Mouse (Mus musculus): ENCODE data around the gene Cdk10. TPM values are rescaled to one million over a fixed set of nuclear protein-coding genes. Genes with fewer than 3 reads are reported as not detected.

The Cdk10 gene
- polyA plus RNA-seq, 1 experiment from 2014 or later: 20.3 TPM

DNA sequence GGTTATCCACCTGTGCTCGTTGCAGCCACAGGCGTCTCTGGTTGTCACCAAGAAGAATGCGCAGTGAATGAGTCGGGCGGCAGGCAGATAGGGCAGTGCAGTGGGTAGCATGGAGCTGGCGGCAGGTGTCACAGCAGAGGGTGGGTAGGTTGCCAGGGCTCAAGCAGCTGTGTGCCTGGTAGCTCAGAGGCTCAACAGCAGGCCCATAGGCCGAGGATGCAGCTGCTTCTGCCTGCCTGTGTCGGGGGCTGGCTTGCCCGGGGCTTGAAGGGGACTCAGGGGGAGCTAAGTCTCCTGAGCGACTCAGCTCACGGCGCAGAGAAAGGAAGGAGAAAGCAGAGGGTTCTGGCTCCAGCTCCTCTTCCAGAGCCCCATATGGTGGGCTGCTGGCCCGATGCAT is 8.7 kb downstream of the Cdk10 start:
- Histone ChIP-seq H3K4me3 (no peak overlapping the region), H3K9me3 (replicated peaks) (no peaks in the 10 kb centered on the region), H3K4me1 (replicated peaks) (peaks cover 14% of the 10 kb centered on the region), H3K27me3 (replicated peaks) (peaks cover 29% of the 10 kb centered on the region), H3K36me3 (peaks cover 19% of the 10 kb centered on the region), H3K27ac (ENCODE audit: poor library complexity, severe bottlenecking) (no peak overlapping the region), H3K9ac (no peak overlapping the region), H3K4me2 (no peak overlapping the region)
- WGBS: 56% methylated on average over 13 of the region's 13 CpGs
- ATAC-seq (ENCODE audit: insufficient number of reproducible peaks, low FRiP score): no peak

DNA sequence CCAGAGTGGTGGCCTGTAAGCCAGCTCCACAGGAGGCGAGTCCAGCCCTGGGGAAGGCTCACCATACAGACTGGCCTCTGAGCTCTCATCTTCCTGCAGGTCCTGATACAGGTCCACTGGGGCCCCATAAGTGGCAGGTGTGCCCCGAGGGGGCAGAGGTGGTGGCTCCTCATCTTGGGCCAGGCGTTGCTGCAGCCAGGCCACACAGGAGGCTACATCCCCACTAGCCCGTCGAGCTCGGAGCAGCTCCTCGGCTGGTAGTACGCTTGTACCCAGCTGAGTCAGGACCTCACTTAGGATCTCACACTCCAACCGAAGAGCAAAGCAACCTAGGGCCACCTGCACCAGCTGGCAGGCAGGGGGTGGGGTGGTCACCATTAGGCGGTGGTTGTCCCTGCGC is 9.1 kb downstream of the Cdk10 start:
- H3K27me3 ChIP-seq (replicated peaks): peaks cover 29% of the 10 kb centered on the region
- ATAC-seq (ENCODE audit: insufficient number of reproducible peaks, low FRiP score): no peak

DNA sequence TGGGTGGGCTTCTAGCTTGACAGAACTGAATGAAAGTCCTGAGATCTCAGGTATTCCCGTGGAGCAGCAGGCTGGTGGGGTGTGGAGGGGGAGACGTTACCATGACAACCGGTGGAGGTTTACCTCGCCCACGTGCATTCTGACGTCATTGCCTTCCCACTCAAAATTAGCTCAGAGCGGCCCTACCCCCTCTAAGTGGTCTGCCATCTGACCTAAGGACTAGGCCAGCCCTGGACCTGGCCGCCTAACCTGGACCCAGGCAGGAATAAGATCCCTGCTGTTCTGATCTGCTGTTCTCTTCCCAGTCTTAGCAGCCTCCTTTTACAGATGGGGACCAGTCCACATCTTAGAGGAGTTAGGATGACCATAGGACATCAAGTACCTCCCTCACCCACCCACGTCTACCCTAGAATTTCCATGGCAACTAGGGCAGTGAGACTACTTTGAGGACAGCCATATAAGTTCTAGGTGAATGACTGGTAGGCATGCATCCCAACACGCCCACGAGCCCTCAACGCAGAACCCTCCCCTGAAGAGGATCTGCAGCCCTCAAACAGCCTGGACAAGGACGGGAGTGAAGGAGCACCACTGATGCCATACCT is 10.4 kb downstream of the Cdk10 start:
- H3K27me3 ChIP-seq (replicated peaks): peaks cover 31% of the 10 kb centered on the region
- H3K4me1 ChIP-seq (replicated peaks): peaks cover 14% of the 10 kb centered on the region
- H3K4me3 ChIP-seq: peak overlapping the region; percentile 59
- H3K4me2 ChIP-seq: peak overlapping the region; percentile 89
- H3K9me3 ChIP-seq (replicated peaks): no peaks in the 10 kb centered on the region
- WGBS: 38% methylated on average over 13 of the region's 13 CpGs
- H3K27ac ChIP-seq (ENCODE audit: poor library complexity, severe bottlenecking): no peak overlapping the region
- peaks cover 3% of the 10 kb centered on the region; the same call in 1 of the 2 replicates for H3K36me3 ChIP-seq
- ATAC-seq (ENCODE audit: insufficient number of reproducible peaks, low FRiP score): 0 out of 2 replicates have a peak, but pooled peaks have one; percentile 1
- H3K9ac ChIP-seq: peak overlapping the region; percentile 64

More for the DNA sequence above, 9.1 kb downstream of the Cdk10 start:
- Histone ChIP-seq H3K36me3 (peaks cover 15% of the 10 kb centered on the region), H3K4me2 (no peak overlapping the region), H3K9me3 (replicated peaks) (no peaks in the 10 kb centered on the region), H3K27ac (ENCODE audit: poor library complexity, severe bottlenecking) (no peak overlapping the region), H3K9ac (no peak overlapping the region), H3K4me3 (no peak overlapping the region), H3K4me1 (replicated peaks) (peaks cover 14% of the 10 kb centered on the region)
- whole genome bisulfite sequencing: 73% methylated on average over 11 of the region's 11 CpGs

DNA sequence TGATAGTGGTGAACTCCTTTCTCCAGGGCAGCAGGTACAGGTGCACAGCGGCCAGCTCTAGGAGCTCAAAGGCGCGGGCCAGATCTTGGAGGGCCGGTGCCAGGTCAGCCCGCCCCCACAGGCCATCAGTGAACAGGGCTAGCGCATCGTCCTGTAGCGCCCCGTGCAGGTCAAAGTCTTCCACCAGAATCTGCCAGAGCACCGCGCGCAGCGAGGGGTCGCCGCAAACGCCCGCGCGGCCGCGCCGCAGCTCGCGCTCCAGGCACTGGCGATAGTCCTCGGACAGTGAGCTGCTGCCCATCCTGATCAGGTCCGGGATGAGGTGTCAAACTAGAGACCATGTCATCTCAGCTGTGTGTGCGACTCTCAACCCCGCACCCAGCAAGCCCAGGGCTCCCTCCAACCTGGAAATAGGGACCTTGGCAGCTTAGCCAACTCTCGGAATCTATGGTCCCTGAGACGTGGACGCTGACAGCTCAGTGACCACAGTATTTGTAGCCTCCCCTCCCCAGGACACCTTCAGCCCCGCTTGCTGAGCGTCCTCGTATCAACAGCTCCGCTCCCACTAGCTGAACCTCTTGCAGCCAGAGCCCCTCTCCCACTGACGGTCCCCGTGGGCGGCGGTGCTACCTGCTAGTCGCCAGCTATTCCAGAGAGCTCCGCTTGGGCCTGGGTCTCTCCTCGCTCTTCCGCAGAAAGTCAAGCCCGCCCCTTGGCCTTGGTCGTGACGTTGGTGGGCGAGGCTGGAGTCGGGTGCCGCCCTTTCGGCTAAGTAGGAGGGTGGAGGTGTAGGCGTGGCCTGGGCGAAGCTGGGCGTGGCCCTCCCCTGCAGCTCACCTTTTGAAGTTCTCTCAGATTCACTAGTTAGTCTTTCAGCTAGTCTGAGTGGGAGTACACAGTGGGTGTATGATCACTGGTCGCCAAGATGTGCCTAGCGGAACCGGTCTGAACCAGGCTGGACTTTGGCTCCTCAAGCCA is 11.2 kb downstream of the Cdk10 start, which contains the start of gene Spata2l:
Gene Spata2l (minus strand): TSS at position 714 of the 978 bp plus-strand sequence.
- peaks cover 31% of the 10 kb centered on the region for H3K27me3 ChIP-seq (replicated peaks)
- H3K27ac ChIP-seq (ENCODE audit: poor library complexity, severe bottlenecking): no peak within 1 kb of the TSS
- ATAC-seq (ENCODE audit: insufficient number of reproducible peaks, low FRiP score): peak; percentile 84
- WGBS: 2% methylated on average over 57 of the region's 57 CpGs
- peak within 1 kb of the TSS; percentile 64 for H3K9ac ChIP-seq
- H3K36me3 ChIP-seq: no peaks in the 10 kb centered on the region
- H3K4me2 ChIP-seq: peak within 1 kb of the TSS; percentile 89
- peaks cover 14% of the 10 kb centered on the region for H3K4me1 ChIP-seq (replicated peaks)
- no peaks in the 10 kb centered on the region for H3K9me3 ChIP-seq (replicated peaks)
- peak within 1 kb of the TSS; percentile 59 for H3K4me3 ChIP-seq

DNA sequence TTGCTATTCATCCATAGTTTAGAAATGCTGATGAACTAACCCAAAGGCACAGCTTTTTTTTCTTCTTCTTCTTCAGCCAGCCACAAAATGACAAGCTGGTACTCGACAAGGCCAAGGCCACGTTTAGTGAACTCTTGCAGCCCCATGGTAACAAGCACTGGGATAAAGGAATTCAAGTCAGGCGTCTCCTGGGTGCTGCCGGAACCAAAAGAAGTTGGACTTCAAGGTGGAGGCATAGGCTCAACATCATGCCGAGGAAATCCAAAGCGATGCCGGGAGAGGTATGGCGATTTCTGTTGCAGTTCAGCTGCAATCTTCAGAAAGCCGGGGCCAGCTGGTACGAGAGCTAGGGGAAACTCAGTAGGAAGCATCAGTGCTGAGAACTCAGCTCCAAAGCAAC is 14.8 kb downstream of the Cdk10 start:
- no peak for ATAC-seq (ENCODE audit: insufficient number of reproducible peaks, low FRiP score)

DNA sequence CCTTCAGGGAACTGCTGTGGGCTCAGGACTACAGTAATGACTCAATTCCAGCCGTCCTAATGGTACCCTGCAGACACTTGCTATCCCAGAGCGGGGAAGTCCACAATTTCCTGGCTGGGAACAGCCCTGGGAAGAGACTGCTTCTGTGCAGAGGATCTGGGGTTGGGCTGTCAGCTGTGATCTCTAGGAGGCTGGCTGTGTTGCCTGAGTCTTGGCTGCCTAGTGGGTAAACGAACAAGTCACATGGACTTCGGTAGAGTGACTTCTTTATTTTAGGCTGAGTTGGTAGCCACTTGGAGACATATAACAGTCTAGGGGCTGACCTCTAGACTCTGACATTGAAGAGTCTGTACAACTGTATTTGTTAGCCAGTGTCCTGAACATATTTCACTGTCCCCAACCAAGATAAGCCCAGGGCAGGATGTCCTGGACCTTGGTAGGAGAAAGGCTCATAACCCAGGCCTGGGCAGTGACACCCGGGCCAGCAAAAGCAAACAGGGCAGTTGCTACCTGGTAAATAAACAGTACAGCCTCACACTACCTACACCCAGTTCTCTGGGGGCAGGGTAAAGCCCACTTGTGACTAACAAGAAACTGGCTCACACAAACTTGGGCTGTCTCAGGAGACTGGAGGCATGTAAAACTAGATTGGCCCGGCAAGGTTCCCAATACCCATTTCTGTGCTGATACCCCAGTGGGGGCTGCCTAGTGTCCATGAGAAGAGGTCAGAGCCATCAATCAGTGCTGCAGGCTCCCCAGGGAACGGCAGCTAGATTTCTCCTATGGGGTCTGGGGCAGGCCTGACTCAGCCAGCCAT is 17.7 kb downstream of the Cdk10 start:
- Histone ChIP-seq H3K4me2 (no peak overlapping the region), H3K27me3 (replicated peaks) (0 out of 2 replicates have a peak, but pooled peaks cover 3% of the 10 kb centered on the region), H3K36me3 (peaks cover 60% of the 10 kb centered on the region), H3K4me3 (no peak overlapping the region), H3K27ac (ENCODE audit: poor library complexity, severe bottlenecking) (no peak overlapping the region), H3K9me3 (replicated peaks) (no peaks in the 10 kb centered on the region), H3K9ac (no peak overlapping the region), H3K4me1 (replicated peaks) (no peaks in the 10 kb centered on the region)
- WGBS: 76% methylated on average over 7 of the region's 7 CpGs
- no peak for ATAC-seq (ENCODE audit: insufficient number of reproducible peaks, low FRiP score)

More for the DNA sequence above, 14.8 kb downstream of the Cdk10 start:
- peaks cover 15% of the 10 kb centered on the region for H3K27me3 ChIP-seq (replicated peaks)
- no peak overlapping the region for H3K27ac ChIP-seq (ENCODE audit: poor library complexity, severe bottlenecking)
- H3K4me2 ChIP-seq: no peak overlapping the region
- no peak overlapping the region for H3K9ac ChIP-seq
- H3K9me3 ChIP-seq (replicated peaks): no peaks in the 10 kb centered on the region
- peaks cover 14% of the 10 kb centered on the region for H3K4me1 ChIP-seq (replicated peaks)
- no peak overlapping the region for H3K4me3 ChIP-seq
- H3K36me3 ChIP-seq: peaks cover 31% of the 10 kb centered on the region
- WGBS: 84% methylated on average over 10 of the region's 10 CpGs

DNA sequence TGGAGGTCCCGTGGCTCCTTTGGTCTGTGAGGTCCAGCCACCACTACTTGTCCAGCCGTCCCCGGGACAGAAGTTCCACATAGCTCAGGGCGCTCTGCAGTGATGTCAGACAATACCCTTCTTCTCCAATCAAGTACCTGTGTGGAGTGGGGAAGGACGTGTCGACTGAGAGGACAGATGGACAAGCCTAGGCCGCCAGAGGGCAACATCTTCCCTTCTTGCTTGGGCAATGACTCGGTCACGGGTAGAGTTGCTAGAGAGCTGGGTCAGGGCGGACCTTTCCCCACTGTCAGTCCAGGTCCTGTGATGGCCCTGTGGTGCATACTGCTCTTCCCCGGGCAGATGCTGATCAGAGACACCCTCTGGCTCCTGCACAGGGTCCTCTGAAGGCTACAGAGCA is 18.4 kb downstream of the Cdk10 start:
- Histone ChIP-seq H3K9ac (no peak overlapping the region), H3K4me2 (no peak overlapping the region), H3K4me3 (no peak overlapping the region), H3K36me3 (peaks cover 67% of the 10 kb centered on the region), H3K27ac (ENCODE audit: poor library complexity, severe bottlenecking) (no peak overlapping the region), H3K27me3 (replicated peaks) (0 out of 2 replicates have a peak, but pooled peaks cover 3% of the 10 kb centered on the region), H3K4me1 (replicated peaks) (no peaks in the 10 kb centered on the region), H3K9me3 (replicated peaks) (no peaks in the 10 kb centered on the region)
- no peak for ATAC-seq (ENCODE audit: insufficient number of reproducible peaks, low FRiP score)
- 66% methylated on average over 11 of the region's 11 CpGs for WGBS

DNA sequence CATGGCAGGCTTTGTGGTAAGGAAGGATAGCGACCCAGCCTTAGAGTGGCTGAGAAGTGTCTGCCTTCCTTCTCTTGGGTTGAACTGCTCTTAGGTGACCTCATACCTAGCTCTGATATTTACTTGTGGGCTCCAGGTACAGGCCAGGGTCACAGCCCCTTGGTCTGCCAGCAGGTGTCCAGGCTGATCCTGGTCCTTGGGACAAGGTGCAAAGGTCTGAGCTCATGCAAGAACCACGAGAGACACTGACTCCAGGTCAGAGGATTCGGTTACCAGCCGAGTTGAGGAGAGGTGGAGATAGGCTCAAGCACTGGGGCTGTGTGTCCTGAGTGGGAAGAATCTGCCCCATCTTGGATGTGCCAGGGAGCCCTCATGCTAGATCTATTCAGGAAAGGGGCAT is 19.7 kb downstream of the Cdk10 start:
- Histone ChIP-seq H3K9ac (no peak overlapping the region), H3K9me3 (replicated peaks) (no peaks in the 10 kb centered on the region)
- 87% methylated on average over 4 of the region's 4 CpGs for WGBS

DNA sequence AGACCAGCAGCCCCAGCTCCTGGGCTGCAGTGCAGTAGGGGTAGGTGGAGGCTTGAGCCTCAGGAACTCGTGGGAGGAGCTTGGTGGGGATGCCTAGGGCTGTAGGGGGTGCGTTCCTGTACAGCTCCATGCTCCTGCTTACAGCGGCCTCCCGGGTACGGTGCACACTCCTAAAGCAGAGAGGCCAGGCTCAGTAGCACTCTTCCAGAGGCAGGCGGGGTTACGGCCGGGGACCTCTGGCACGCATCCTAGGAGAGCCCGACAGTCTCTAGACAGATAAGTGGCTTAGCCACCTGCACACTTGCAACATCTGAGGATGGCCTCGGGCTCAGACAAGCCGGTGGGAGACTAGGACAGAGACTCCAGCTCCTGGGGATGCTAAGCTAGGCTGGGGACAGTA is 20.9 kb downstream of the Cdk10 start:
- H3K27me3 ChIP-seq (replicated peaks): no peaks in the 10 kb centered on the region

More for the DNA sequence above, 19.7 kb downstream of the Cdk10 start:
- no peak for ATAC-seq (ENCODE audit: insufficient number of reproducible peaks, low FRiP score)
- no peak overlapping the region for H3K4me2 ChIP-seq
- H3K36me3 ChIP-seq: peaks cover 80% of the 10 kb centered on the region
- no peaks in the 10 kb centered on the region for H3K4me1 ChIP-seq (replicated peaks)
- no peak overlapping the region for H3K27ac ChIP-seq (ENCODE audit: poor library complexity, severe bottlenecking)
- H3K4me3 ChIP-seq: no peak overlapping the region
- 0 out of 2 replicates have a peak, but pooled peaks cover 3% of the 10 kb centered on the region for H3K27me3 ChIP-seq (replicated peaks)

DNA sequence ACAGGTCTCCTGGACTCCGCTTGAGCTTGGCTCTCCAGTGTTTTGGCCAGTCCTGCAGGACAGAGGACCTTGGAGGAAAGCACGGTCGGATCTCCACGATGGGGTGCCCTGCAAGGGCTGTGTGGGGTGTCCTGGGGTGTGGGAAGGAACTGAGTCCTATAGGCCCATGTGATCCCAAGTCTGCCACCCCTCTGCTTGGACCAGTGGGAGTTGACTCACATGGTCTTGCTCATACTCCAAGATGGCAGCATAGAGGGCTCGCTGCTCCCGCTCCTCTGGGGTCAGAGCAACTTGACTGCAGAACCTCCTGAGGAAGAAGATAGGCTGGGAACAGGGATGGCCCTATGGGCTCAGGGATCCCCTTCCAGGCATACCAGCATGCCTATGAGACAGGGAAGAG is 23.1 kb downstream of the Cdk10 start:
- no peak overlapping the region for H3K4me2 ChIP-seq
- no peaks in the 10 kb centered on the region for H3K9me3 ChIP-seq (replicated peaks)
- no peak overlapping the region for H3K9ac ChIP-seq
- 92% methylated on average over 6 of the region's 6 CpGs for WGBS
- no peak overlapping the region for H3K27ac ChIP-seq (ENCODE audit: poor library complexity, severe bottlenecking)
- no peak for ATAC-seq (ENCODE audit: insufficient number of reproducible peaks, low FRiP score)
- no peak overlapping the region for H3K4me3 ChIP-seq
- peaks cover 4% of the 10 kb centered on the region for H3K4me1 ChIP-seq (replicated peaks)
- no peaks in the 10 kb centered on the region for H3K27me3 ChIP-seq (replicated peaks)
- H3K36me3 ChIP-seq: peaks cover 89% of the 10 kb centered on the region

More for the DNA sequence above, 20.9 kb downstream of the Cdk10 start:
- H3K27ac ChIP-seq (ENCODE audit: poor library complexity, severe bottlenecking): no peak overlapping the region
- H3K9me3 ChIP-seq (replicated peaks): no peaks in the 10 kb centered on the region
- 82% methylated on average over 12 of the region's 12 CpGs for WGBS
- no peak for ATAC-seq (ENCODE audit: insufficient number of reproducible peaks, low FRiP score)
- no peaks in the 10 kb centered on the region for H3K4me1 ChIP-seq (replicated peaks)
- peaks cover 89% of the 10 kb centered on the region for H3K36me3 ChIP-seq
- H3K4me2 ChIP-seq: no peak overlapping the region
- no peak overlapping the region for H3K4me3 ChIP-seq
- H3K9ac ChIP-seq: no peak overlapping the region

Measured in heart, embryonic 12.5 days (tissue).